Mouse (Mus musculus): ENCODE measurements around the gene Pdzrn3. TPM values are rescaled to one million over a fixed set of nuclear protein-coding genes. Genes with fewer than 3 reads are reported as not detected.

Pdzrn3 gene
- total and polyA plus RNA-seq, 3 experiments = not detected

GRCm38 (mm10) chr6:101360211-101360737 is 17.4 kb downstream of the Pdzrn3 start:
- dilution Hi-C loops (cut with MboI; ENCODE audit: extremely low pct_ligation_motif_present, extremely low pct_unique_long_range_greater_than_20kb, low sequenced_read_pairs) (no loop called here), in situ Hi-C loops (cut with MboI; ENCODE audit: low pct_ligation_motif_present, low pct_unique_long_range_greater_than_20kb, low sequenced_read_pairs) (no loop called here)
- no peak overlapping the region for H3K27ac ChIP-seq (ENCODE audit: insufficient read depth, low read depth)
- no peak for DNase-seq (ENCODE audit: extremely low read depth)
- H3K27me3 ChIP-seq (replicated peaks) = no peaks in the 10 kb centered on the region
- no peak overlapping the region for H3K4me2 ChIP-seq (ENCODE audit: insufficient read depth, low read depth, poor library complexity, severe bottlenecking)
- H3K79me2 ChIP-seq (replicated peaks; ENCODE audit: control insufficient read depth, extremely low read depth, insufficient read depth, poor library complexity, severe bottlenecking) = no peaks in the 10 kb centered on the region
- no peak overlapping the region for H3K4me3 ChIP-seq (replicated peaks in 1 of 3; ENCODE audit: low read depth in 2 of 3, low read length in 2 of 3, poor library complexity in 1 of 3)
- H3K36me3 ChIP-seq (replicated peaks in 1 of 2; ENCODE audit: control insufficient read depth in 1 of 2, insufficient read depth in 1 of 2, low read length in 1 of 2) = no peaks in the 10 kb centered on the region
- H3K9me3 ChIP-seq (replicated peaks; ENCODE audit: low read length) = peaks cover 82% of the 10 kb centered on the region
- no peaks in the 10 kb centered on the region for H3K4me1 ChIP-seq (ENCODE audit: control insufficient read depth in 1 of 2, insufficient read depth in 2 of 2)
- no peak overlapping the region for H3K9ac ChIP-seq (ENCODE audit: insufficient read depth, low read depth)
- TF ChIP-seq JUND (conservative IDR thresholded peaks at IDR 0.05; ENCODE audit: low read depth, low read length) (no peak), KAT2A (IDR thresholded peaks at IDR 0.05; ENCODE audit: insufficient replicate concordance, low read length) (no peak), JUN (IDR thresholded peaks at IDR 0.05; ENCODE audit: insufficient read depth, low read depth, low read length) (no peak), MAZ (IDR thresholded peaks at IDR 0.05; ENCODE audit: low read depth, low read length) (no peak), EP300 (IDR thresholded peaks at IDR 0.05; ENCODE audit: low read length) (no peak), E2F4 (IDR thresholded peaks at IDR 0.05; ENCODE audit: insufficient replicate concordance, low read depth, low read length) (no peak), GABPA (IDR thresholded peaks at IDR 0.05; ENCODE audit: insufficient replicate concordance, low read depth, low read length) (no peak), POLR2A (IDR thresholded peaks at IDR 0.05; ENCODE audit: low read depth, low read length) (no peak), PAX5 (IDR thresholded peaks at IDR 0.05; ENCODE audit: low read length) (no peak), TBP (conservative IDR thresholded peaks at IDR 0.05; ENCODE audit: low read depth, low read length) (no peak), MEF2A (IDR thresholded peaks at IDR 0.05; ENCODE audit: borderline replicate concordance, low read depth, low read length) (no peak), SMC3 (IDR thresholded peaks at IDR 0.05; ENCODE audit: low read depth, low read length) (no peak), MAFK (IDR thresholded peaks at IDR 0.05; ENCODE audit: insufficient replicate concordance, low read length) (no peak)

DNA sequence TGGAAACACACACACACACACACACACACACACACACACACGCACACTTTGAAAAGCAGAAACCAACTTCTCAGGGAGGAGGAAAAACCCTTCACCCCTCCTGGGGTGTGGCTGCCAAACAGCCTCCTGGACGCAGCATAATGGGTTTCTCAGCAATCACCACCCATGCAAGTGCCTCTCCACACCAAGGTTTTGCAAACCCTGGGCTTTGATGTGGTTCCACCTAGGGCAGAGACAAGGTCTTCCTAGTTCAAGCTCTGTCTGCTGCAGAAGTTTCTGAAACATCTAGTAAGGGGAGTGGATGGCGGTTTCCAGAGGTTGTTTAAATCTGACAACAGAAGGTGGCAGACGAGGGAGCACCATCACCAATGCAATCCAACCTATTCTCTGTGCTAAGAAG is 18.1 kb downstream of the Pdzrn3 start:
- Histone ChIP-seq H3K27me3 (replicated peaks) (no peaks in the 10 kb centered on the region), H3K9ac (ENCODE audit: insufficient read depth, low read depth) (no peak overlapping the region), H3K4me3 (replicated peaks in 1 of 3; ENCODE audit: low read depth in 2 of 3, low read length in 2 of 3, poor library complexity in 1 of 3) (no peak overlapping the region), H3K4me1 (ENCODE audit: control insufficient read depth in 1 of 2, insufficient read depth in 2 of 2) (no peaks in the 10 kb centered on the region), H3K27ac (ENCODE audit: insufficient read depth, low read depth) (no peak overlapping the region), H3K36me3 (replicated peaks in 1 of 2; ENCODE audit: control insufficient read depth in 1 of 2, insufficient read depth in 1 of 2, low read length in 1 of 2) (no peaks in the 10 kb centered on the region), H3K4me2 (ENCODE audit: insufficient read depth, low read depth, poor library complexity, severe bottlenecking) (no peak overlapping the region), H3K79me2 (replicated peaks; ENCODE audit: control insufficient read depth, extremely low read depth, insufficient read depth, poor library complexity, severe bottlenecking) (no peaks in the 10 kb centered on the region), H3K9me3 (replicated peaks; ENCODE audit: low read length) (peaks cover 82% of the 10 kb centered on the region)
- dilution Hi-C loops (cut with MboI; ENCODE audit: extremely low pct_ligation_motif_present, extremely low pct_unique_long_range_greater_than_20kb, low sequenced_read_pairs) = no loop called here
- in situ Hi-C loops (cut with MboI; ENCODE audit: low pct_ligation_motif_present, low pct_unique_long_range_greater_than_20kb, low sequenced_read_pairs) = no loop called here
- TF ChIP-seq SMC3 (IDR thresholded peaks at IDR 0.05; ENCODE audit: low read depth, low read length) (no peak), MYC (IDR thresholded peaks at IDR 0.05; ENCODE audit: low read depth, low read length) (no peak), ZC3H11A (IDR thresholded peaks at IDR 0.05; ENCODE audit: low read depth, low read length) (no peak), EP300 (IDR thresholded peaks at IDR 0.05; ENCODE audit: low read length) (no peak), E2F4 (IDR thresholded peaks at IDR 0.05; ENCODE audit: insufficient replicate concordance, low read depth, low read length) (no peak), ETS1 (conservative IDR thresholded peaks at IDR 0.05; ENCODE audit: low read depth, low read length) (no peak), POLR2A (IDR thresholded peaks at IDR 0.05; ENCODE audit: low read depth, low read length) (no peak), TBP (conservative IDR thresholded peaks at IDR 0.05; ENCODE audit: low read depth, low read length) (no peak), MAX (IDR thresholded peaks at IDR 0.05; ENCODE audit: low read length) (no peak), BHLHE40 (IDR thresholded peaks at IDR 0.05; ENCODE audit: low read depth, low read length) (no peak), RAD21 (IDR thresholded peaks at IDR 0.05; ENCODE audit: low read depth, low read length) (no peak), ZKSCAN1 (IDR thresholded peaks at IDR 0.05; ENCODE audit: borderline replicate concordance, low read depth, low read length) (no peak), HCFC1 (IDR thresholded peaks at IDR 0.05; ENCODE audit: low read depth, low read length) (no peak), RCOR1 (conservative IDR thresholded peaks at IDR 0.05; ENCODE audit: low read depth, low read length) (no peak), USF2 (conservative IDR thresholded peaks at IDR 0.05; ENCODE audit: low read depth, low read length) (no peak), MAFK (IDR thresholded peaks at IDR 0.05; ENCODE audit: insufficient replicate concordance, low read length) (no peak)
- no peak for DNase-seq (ENCODE audit: extremely low read depth)
